Mouse (Mus musculus) limb, embryonic 12.5 days (tissue): ENCODE measurements around the gene Grid1. TPM values are rescaled to one million over a fixed set of nuclear protein-coding genes. Genes with fewer than 3 reads are reported as not detected.

Source experiments
- ATAC-seq: fragments of 200-750 bp; cut with Nextera tagmentation; 2 replicates; pipeline ENCODE4 v1.8.0; 2017; ENCODE audit warnings: low read depth, moderate TSS enrichment; ENCODE audit not compliant: insufficient number of reproducible peaks, insufficient read depth, low FRiP score, low TSS enrichment
- H3K27ac ChIP-seq: fragments of 300-500 bp; sonication (generic); 2 replicates; pipeline ENCODE4 v1.5.1; 2016; ENCODE audit warnings: mild to moderate bottlenecking, moderate library complexity
- H3K27me3 ChIP-seq: fragments of 300-500 bp; sonication (generic); 2 replicates; pipeline ENCODE4 v1.6.1; 2016; ENCODE audit warnings: mild to moderate bottlenecking, moderate library complexity
- H3K36me3 ChIP-seq: fragments of 300-500 bp; sonication (generic); 2 replicates; pipeline ENCODE4 v1.6.1; 2016; ENCODE audit warnings: mild to moderate bottlenecking, moderate library complexity
- H3K4me1 ChIP-seq: fragments of 300-500 bp; sonication (generic); replicated peaks from 2 replicates; pipeline ENCODE4 v1.6.1; 2016
- H3K4me2 ChIP-seq: fragments of 300-500 bp; sonication (generic); 2 replicates; pipeline ENCODE4 v1.6.1; 2016; ENCODE audit warnings: mild to moderate bottlenecking, moderate library complexity
- H3K4me3 ChIP-seq: fragments of 300-500 bp; sonication (generic); replicated peaks from 2 replicates; pipeline ENCODE4 v1.5.1; 2016; ENCODE audit warnings: mild to moderate bottlenecking
- H3K9ac ChIP-seq: fragments of 300-500 bp; sonication (generic); replicated peaks from 2 replicates; pipeline ENCODE4 v1.6.1; 2016; ENCODE audit warnings: mild to moderate bottlenecking, moderate library complexity
- H3K9me3 ChIP-seq: fragments of 300-500 bp; sonication (generic); 2 replicates; pipeline ENCODE4 v1.6.1; 2016; ENCODE audit warnings: mild to moderate bottlenecking, moderate library complexity
- WGBS: fragments of 180-500 bp; shearing (Covaris S2); methylation state at CpG from one replicate; pipeline ENCODE4 v1.1.7; 2016; 5-methylcytosine and 5-hydroxymethylcytosine counted together
- polyA plus RNA-seq: library from polyadenylated mRNA; unstranded; fragments of >200 nt; fragmentation: Nextera tagmentation; extraction: Ambion mirVana; gene quantifications from 2 replicates; pipeline ENCODE4 v1.2.1, GENCODE M21; 2016

Grid1 gene
- polyA plus RNA-seq, 1 experiment from 2014 or later: 0.24 TPM

DNA sequence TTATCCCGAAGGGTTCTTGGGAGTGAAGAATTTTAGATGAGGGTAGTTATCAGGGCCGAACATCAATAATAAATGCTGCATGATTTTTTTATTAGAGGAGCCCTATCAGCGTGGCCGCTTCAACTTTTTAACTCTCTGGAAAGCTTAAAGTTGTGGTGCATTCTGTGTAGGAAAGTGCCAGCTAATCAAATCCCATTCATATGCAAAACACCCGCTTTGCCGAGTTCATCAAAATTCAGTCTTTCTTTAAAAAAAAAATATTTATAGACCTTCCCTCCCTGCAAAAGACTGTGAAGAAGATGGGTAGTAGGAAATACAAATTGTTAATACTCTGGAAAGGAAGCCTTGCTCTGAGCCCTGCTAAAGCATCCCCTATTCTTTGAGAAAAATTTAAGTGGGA is 99.3 kb downstream of the Grid1 start:
- no peak overlapping the region for H3K4me3 ChIP-seq
- H3K9me3 ChIP-seq: no peaks in the 10 kb centered on the region
- H3K4me2 ChIP-seq: no peak overlapping the region
- no peak for ATAC-seq
- no peak overlapping the region for H3K9ac ChIP-seq
- no peaks in the 10 kb centered on the region for H3K4me1 ChIP-seq
- no peaks in the 10 kb centered on the region for H3K36me3 ChIP-seq
- H3K27ac ChIP-seq: no peak overlapping the region
- H3K27me3 ChIP-seq: no peaks in the 10 kb centered on the region
- WGBS: 78% methylated on average over 6 of the region's 6 CpGs

DNA sequence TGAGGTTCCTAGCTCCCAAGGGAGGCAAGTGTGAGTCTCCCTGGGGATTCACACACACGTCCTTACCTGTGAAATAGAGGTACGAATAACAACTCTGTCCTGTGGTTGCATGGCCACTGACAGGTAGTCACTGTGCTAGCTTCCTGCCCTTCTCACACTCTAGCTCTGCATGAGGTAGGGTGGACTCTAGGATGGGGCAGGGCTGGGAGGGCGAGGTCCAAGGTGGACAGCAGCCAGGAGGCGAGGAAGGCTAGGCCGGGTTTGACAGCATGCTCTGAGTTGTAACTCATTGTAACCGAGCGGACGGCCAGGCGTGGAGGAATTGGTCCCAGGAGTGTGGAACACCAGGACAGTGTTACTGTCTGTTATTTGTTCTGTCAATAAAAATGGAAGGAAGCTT is 101.4 kb downstream of the Grid1 start:
- H3K4me1 ChIP-seq: no peaks in the 10 kb centered on the region
- H3K9me3 ChIP-seq: no peaks in the 10 kb centered on the region
- no peak for ATAC-seq
- no peaks in the 10 kb centered on the region for H3K36me3 ChIP-seq
- no peaks in the 10 kb centered on the region for H3K27me3 ChIP-seq
- no peak overlapping the region for H3K27ac ChIP-seq
- H3K9ac ChIP-seq: no peak overlapping the region
- H3K4me2 ChIP-seq: no peak overlapping the region
- H3K4me3 ChIP-seq: no peak overlapping the region
- 64% methylated on average over 9 of the region's 9 CpGs for WGBS

DNA sequence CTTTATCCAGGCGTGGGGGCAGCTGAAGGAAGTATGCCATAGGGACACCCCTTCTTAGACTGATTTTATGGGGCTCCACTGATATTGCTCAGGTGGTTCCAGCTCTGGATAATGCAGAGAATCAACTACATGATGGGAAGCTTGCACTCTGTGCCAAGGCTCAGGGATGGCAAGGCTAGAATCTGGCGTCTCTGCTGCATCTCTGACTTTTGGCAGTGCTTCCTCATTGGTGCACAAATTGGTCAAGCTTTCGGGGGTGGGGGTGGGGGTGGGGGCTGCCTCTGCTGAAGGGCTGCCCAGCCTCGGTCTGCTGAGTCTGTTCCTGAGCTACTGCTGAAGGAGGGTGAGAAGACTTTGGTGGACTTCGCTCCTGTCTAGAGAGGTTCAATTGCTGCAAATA is 105.1 kb downstream of the Grid1 start:
- H3K36me3 ChIP-seq: no peaks in the 10 kb centered on the region
- no peak overlapping the region for H3K4me2 ChIP-seq
- H3K27me3 ChIP-seq: no peaks in the 10 kb centered on the region
- 65% methylated on average over 5 of the region's 5 CpGs for WGBS
- H3K27ac ChIP-seq: no peak overlapping the region
- H3K4me3 ChIP-seq: no peak overlapping the region
- ATAC-seq: no peak
- H3K9ac ChIP-seq: no peak overlapping the region
- H3K4me1 ChIP-seq: no peaks in the 10 kb centered on the region
- no peaks in the 10 kb centered on the region for H3K9me3 ChIP-seq

DNA sequence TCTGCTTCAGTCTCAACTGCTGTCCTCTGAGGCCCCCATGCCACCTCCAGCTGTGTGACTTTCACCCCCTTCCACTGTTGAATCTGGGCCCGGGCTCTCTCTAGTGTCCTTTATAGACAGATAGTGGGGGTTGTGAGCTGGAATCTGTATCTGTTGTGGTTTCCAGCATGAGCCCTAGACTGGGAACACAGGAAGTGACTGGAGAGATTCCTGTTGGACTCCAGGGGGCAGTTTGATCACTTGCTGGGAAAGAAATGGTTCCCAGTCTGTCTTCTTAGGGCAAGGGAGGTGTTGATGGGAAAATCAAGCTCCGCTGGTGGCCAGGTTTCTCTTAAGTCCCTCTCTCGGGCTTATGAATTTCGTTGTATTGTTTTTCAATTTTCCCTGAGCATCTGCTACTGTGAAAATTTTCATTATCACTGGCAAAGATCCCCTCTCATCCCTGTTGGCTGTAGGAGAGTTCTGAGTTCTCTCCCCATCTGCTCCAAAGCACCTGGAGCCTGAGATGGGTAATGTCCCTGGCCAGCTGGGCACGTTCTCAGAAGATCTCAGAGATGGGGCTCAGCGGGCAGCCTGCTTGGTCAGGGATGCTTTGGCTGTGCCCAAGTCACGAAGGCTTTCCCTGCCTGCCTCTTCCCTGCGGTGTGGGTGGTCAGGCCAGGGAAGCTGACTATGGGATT is 110.3 kb downstream of the Grid1 start:
- peaks cover 13% of the 10 kb centered on the region for H3K4me1 ChIP-seq
- ATAC-seq: no peak
- no peak overlapping the region for H3K27ac ChIP-seq
- H3K36me3 ChIP-seq: no peaks in the 10 kb centered on the region
- no peak overlapping the region for H3K4me2 ChIP-seq
- peaks cover 12% of the 10 kb centered on the region for H3K27me3 ChIP-seq
- H3K9ac ChIP-seq: no peak overlapping the region
- no peak overlapping the region for H3K4me3 ChIP-seq
- H3K9me3 ChIP-seq: no peaks in the 10 kb centered on the region
- WGBS: 82% methylated on average over 8 of the region's 8 CpGs

DNA sequence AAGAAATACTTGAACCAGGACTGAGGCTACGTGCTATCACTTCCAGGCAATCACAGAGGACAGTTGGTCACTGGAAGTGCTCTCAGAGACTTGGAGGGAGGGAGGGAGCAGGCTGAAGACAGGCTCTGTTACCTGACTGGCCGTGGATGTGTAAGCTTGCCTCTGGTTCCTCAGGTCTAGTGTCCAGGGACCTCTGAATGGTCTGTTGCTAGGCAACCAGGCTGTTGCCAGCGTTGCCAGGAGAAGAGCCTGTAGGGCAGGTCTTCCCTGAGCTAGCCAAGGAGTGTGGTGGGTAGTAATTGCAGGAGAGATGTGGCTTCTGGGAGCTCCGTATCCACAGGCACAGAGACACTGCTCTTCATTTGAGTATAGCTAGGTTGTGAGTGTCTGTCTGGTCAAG is 113.3 kb downstream of the Grid1 start:
- Histone ChIP-seq H3K27ac (no peak overlapping the region), H3K36me3 (no peaks in the 10 kb centered on the region), H3K9ac (no peak overlapping the region), H3K27me3 (peaks cover 28% of the 10 kb centered on the region), H3K4me2 (no peak overlapping the region), H3K4me3 (no peak overlapping the region), H3K9me3 (no peaks in the 10 kb centered on the region), H3K4me1 (peaks cover 27% of the 10 kb centered on the region)
- ATAC-seq: no peak
- 37% methylated on average over 4 of the region's 4 CpGs for WGBS

DNA sequence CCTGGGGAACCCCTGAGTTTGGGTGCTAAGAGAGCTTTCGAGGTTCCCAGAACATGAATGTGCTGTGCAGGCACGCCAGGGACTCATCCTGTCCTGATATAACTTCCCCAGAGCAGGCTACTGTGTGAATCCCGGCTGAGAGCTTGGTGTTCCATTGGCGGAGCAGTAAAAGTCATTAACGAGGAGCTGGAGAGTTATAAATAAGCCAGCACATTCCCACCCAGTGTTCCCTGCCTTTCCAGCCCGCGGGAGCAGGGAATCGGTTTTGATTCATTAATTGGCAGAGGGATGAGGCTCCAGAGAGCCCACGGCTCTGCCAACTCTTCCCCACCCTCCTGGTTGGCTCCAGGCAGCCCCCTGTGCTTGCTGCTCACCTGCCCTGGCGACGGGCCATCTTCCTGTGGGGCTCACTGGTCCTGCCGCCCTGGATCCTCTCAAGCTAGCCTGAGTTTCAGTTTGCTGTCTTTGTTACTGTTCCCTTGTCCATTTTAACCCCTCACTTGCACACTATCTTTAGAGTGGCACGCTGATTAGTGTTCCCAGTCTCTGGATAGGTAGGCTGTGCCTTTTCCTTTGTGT is 116.4 kb downstream of the Grid1 start:
- H3K36me3 ChIP-seq: no peaks in the 10 kb centered on the region
- 22% methylated on average over 13 of the region's 13 CpGs for WGBS
- peaks cover 47% of the 10 kb centered on the region for H3K27me3 ChIP-seq
- 0 out of 2 replicates have a peak, but pooled peaks have one; percentile 39 for ATAC-seq
- peak overlapping the region; percentile 47 for H3K4me2 ChIP-seq
- H3K27ac ChIP-seq: no peak overlapping the region
- no peaks in the 10 kb centered on the region for H3K9me3 ChIP-seq
- H3K4me1 ChIP-seq: peaks cover 23% of the 10 kb centered on the region
- H3K4me3 ChIP-seq: no peak overlapping the region
- no peak overlapping the region for H3K9ac ChIP-seq

DNA sequence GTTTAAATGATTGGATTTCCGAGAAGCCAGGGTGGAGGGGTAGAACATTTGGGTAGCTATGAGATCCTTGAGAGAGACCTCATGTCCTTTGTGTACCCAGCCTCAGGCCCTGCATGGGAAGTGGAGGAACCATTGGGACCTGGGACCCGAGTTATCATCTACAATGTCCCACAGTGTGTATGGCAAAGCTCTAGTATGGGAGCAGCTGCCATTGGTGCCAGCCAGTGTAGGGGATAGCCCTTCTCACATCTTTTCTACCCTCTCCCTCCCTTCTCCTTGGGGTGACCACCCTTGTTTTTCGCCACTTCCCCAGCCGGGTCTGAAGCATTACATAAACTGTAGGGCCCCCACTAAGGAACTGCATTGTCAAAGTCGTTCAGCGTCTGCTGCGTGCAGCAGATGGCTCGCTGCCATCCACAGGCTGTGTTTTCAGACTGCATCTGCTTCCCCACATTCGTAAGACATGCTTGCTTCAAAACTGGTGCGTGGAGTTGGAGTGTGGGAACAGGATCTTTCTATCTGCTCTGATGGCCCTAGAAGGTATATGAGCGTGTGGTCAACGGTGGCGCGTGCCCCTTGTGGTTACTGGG is 124.6 kb downstream of the Grid1 start:
- Histone ChIP-seq H3K9me3 (no peaks in the 10 kb centered on the region), H3K9ac (no peak overlapping the region), H3K27ac (no peak overlapping the region), H3K4me3 (no peak overlapping the region), H3K36me3 (no peaks in the 10 kb centered on the region), H3K4me2 (no peak overlapping the region), H3K27me3 (peaks cover 8% of the 10 kb centered on the region; the same call in 1 of the 2 replicates), H3K4me1 (no peaks in the 10 kb centered on the region)
- ATAC-seq: no peak
- WGBS: 89% methylated on average over 14 of the region's 14 CpGs

DNA sequence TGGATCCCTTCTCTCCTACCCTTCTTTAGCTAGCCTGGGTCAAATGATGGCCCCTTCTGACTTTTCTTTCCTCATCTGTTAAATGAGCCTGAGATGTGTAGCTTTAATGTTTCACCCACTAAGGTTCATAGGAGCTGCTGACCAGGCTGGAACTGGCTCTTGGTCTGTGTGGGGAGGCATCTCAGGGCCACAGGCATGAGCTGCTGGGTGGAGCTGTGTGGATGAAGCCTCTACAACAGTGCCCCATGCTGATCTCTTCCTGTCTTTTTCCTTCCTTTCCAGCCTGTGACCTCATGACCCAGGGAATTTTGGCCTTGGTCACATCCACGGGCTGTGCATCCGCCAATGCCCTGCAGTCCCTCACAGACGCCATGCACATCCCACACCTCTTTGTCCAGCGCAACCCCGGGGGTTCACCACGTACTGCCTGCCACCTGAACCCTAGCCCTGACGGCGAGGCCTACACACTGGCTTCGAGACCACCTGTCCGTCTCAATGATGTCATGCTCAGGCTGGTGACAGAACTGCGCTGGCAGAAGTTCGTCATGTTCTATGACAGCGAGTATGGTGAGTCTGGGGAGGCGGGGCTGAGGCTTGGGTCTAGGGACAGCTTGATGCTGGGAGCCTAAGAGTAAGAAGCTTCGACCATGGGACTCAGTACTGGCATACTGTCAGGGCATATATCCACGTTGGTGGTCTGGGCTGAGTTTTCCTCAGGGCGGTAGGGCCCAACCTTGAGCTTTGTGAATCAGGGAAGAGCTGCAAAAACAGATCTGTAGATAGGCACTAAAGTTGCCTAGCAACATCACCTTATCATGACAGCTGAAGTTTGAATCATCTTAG is 125.8 kb downstream of the Grid1 start:
- no peaks in the 10 kb centered on the region for H3K36me3 ChIP-seq
- no peak for ATAC-seq
- no peak overlapping the region for H3K4me2 ChIP-seq
- H3K27me3 ChIP-seq: peaks cover under 1% of the 10 kb centered on the region; the same call in 1 of the 2 replicates
- 86% methylated on average over 17 of the region's 17 CpGs for WGBS
- H3K4me1 ChIP-seq: no peaks in the 10 kb centered on the region
- no peak overlapping the region for H3K4me3 ChIP-seq
- H3K9me3 ChIP-seq: no peaks in the 10 kb centered on the region
- no peak overlapping the region for H3K9ac ChIP-seq
- H3K27ac ChIP-seq: no peak overlapping the region

DNA sequence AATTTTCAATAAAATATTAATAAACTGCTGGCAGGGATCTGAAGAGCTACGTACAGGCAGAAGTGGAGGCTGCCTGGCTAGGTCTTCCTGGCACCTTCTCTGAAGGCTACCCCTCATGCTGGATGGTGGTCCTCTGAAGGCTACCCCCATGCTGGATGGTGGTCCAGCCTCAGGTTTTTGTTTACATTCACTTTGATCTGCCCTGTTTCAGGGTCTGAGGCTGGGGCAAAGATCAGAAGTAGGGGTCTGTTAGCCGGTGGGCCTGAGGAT is 126.3 kb downstream of the Grid1 start:
- no peak overlapping the region for H3K4me2 ChIP-seq
- WGBS: 75% methylated on average over 2 of the region's 2 CpGs
- no peak overlapping the region for H3K27ac ChIP-seq
- ATAC-seq: no peak
- H3K27me3 ChIP-seq: no peaks in the 10 kb centered on the region
- H3K9ac ChIP-seq: no peak overlapping the region
- no peaks in the 10 kb centered on the region for H3K4me1 ChIP-seq
- H3K4me3 ChIP-seq: no peak overlapping the region
- no peaks in the 10 kb centered on the region for H3K36me3 ChIP-seq
- no peaks in the 10 kb centered on the region for H3K9me3 ChIP-seq

DNA sequence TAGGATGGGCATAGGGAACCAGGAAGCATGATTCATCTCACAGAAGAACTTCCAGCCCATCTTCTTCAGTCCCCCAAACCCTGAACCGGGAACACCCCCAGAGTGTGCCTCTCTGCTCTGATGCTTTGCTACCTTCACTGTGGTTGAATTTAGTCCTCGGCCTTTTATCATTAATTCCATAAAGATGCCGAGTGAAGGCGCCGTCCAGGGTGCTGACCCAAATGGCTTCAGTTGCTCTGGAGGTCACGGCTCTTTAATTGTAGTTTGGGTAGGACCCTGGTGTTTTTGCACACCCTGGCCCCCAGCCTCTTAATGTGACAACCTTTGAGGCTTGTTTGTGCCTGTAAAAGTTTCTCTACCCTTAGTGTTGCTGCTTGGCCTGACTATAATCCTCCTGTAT is 128.3 kb downstream of the Grid1 start:
- Histone ChIP-seq H3K27ac (no peak overlapping the region), H3K4me2 (no peak overlapping the region), H3K4me3 (no peak overlapping the region), H3K36me3 (no peaks in the 10 kb centered on the region), H3K27me3 (no peaks in the 10 kb centered on the region), H3K9ac (no peak overlapping the region), H3K4me1 (no peaks in the 10 kb centered on the region), H3K9me3 (no peaks in the 10 kb centered on the region)
- no peak for ATAC-seq
- 77% methylated on average over 6 of the region's 6 CpGs for WGBS

DNA sequence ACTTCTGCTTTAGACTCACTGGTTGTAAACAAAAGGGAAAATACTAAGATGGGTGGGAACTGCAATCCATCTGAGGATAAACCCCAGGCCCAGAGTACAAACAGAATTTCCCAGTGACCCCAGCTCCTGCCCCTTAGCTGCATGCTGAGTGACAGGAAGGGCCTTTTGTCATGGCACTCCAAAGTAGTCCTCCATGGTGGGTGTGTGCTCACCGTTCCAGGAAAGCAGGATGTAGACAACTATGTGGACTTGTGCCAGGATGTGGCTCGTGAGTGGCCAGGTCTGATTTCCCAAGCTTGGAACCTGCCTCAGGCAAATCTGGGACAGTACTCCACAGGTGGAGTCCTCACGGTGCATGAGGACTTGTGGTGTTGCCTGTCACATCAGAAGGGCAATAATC is 132.4 kb downstream of the Grid1 start:
- ATAC-seq: no peak
- Histone ChIP-seq H3K36me3 (no peaks in the 10 kb centered on the region), H3K27ac (no peak overlapping the region), H3K4me2 (no peak overlapping the region), H3K9ac (no peak overlapping the region), H3K27me3 (no peaks in the 10 kb centered on the region), H3K4me1 (no peaks in the 10 kb centered on the region), H3K4me3 (no peak overlapping the region), H3K9me3 (no peaks in the 10 kb centered on the region)
- 69% methylated on average over 3 of the region's 3 CpGs for WGBS
